ENCODE assay signal across 17 mouse cellular contexts in genomic region chr11:105246785-105247184, GRCm38 (mm10). TPM values are rescaled to one million over a fixed set of nuclear protein-coding genes. Genes with fewer than 3 reads are reported as not detected.
DNase-seq lines count a peak whose midpoint lies in the region; ATAC-seq and TF ChIP-seq lines count a peak whose summit lies in the region.
"Had no signal": no experiment of that assay in that cellular context is flagged by ENCODE, and none has a peak within 500 bp of the region (broad histone marks: within the 10 kb centered on the region; RNA-seq: fewer than 3 reads in every experiment).

No protein-coding gene starts in this region.

- H3K9me3 ChIP-seq in lung, embryonic 14.5 days (ENCODE audit: low read depth, low read length): no peaks in the 10 kb centered on the region
- H3K9me3 ChIP-seq in midbrain, embryonic 11.5 days (ENCODE audit: control insufficient read depth, low read length): no peaks in the 10 kb centered on the region
- no peaks in the 10 kb centered on the region for H3K9me3 ChIP-seq in midbrain, embryonic 14.5 days (ENCODE audit: control insufficient read depth, low read length)
- H3K9me3 ChIP-seq in stomach, postnatal 0 days (ENCODE audit: control insufficient read depth, low read length): no peaks in the 10 kb centered on the region
- H3K9me3 ChIP-seq: embryonic facial prominence, embryonic 13.5 days; forebrain, embryonic 13.5 days; heart, embryonic 12.5 days; hindbrain, embryonic 10.5 days had no signal

- H3K27ac ChIP-seq in lung, embryonic 14.5 days (ENCODE audit: low read depth): no peak overlapping the region
- no peak overlapping the region for H3K27ac ChIP-seq in midbrain, embryonic 11.5 days (ENCODE audit: low read depth, low read length)
- H3K27ac ChIP-seq in midbrain, embryonic 14.5 days (replicated peaks; ENCODE audit: low read depth, low read length): no peak overlapping the region
- no peak overlapping the region for H3K27ac ChIP-seq in stomach, postnatal 0 days (replicated peaks)
- H3K27ac ChIP-seq: embryonic facial prominence, embryonic 13.5 days; forebrain, embryonic 13.5 days; hindbrain, embryonic 10.5 days; hindbrain, embryonic 14.5 days had no signal

- TF ChIP-seq CTCF in lung, embryonic 14.5 days (IDR thresholded peaks at IDR 0.05; ENCODE audit: low read depth): 0 out of 2 replicates have a peak, but pooled peaks have one; percentile 13
- TF ChIP-seq CTCF in stomach, postnatal 0 days (IDR thresholded peaks at IDR 0.05; ENCODE audit: low read depth): peak; percentile 23; the same call in 1 of the 2 replicates

- 54% methylated on average over 6 of the region's 6 CpGs for WGBS in lung, embryonic 14.5 days
- WGBS in midbrain, embryonic 11.5 days: 95% methylated on average over 6 of the region's 6 CpGs
- WGBS in midbrain, embryonic 14.5 days: 91% methylated on average over 6 of the region's 6 CpGs
- 75% methylated on average over 6 of the region's 6 CpGs for WGBS in stomach, postnatal 0 days

- ATAC-seq in frontal cortex, adult (ENCODE audit: low TSS enrichment): peak; percentile 32; the same call in 1 of the 2 replicates
- peak; percentile 61 for ATAC-seq in lung, embryonic 14.5 days (ENCODE audit: insufficient read depth)
- ATAC-seq in midbrain, embryonic 11.5 days (ENCODE audit: low FRiP score): no peak
- no peak for ATAC-seq in midbrain, embryonic 14.5 days (ENCODE audit: low FRiP score, low TSS enrichment)
- ATAC-seq in stomach, postnatal 0 days (ENCODE audit: low FRiP score, low TSS enrichment): no peak
- ATAC-seq: forebrain, embryonic 13.5 days had no signal

- H3K36me3 ChIP-seq in lung, embryonic 14.5 days (ENCODE audit: insufficient read depth): peaks cover 81% of the 10 kb centered on the region
- peaks cover 5% of the 10 kb centered on the region for H3K36me3 ChIP-seq in midbrain, embryonic 11.5 days (ENCODE audit: control insufficient read depth, insufficient read depth, low read length)
- H3K36me3 ChIP-seq in midbrain, embryonic 14.5 days (ENCODE audit: control insufficient read depth, insufficient read depth, low read length): peaks cover 57% of the 10 kb centered on the region
- H3K36me3 ChIP-seq in stomach, postnatal 0 days (ENCODE audit: control insufficient read depth, insufficient read depth, low read length): peaks cover 16% of the 10 kb centered on the region

- no peak for TF ChIP-seq EP300 in stomach, postnatal 0 days (optimal IDR thresholded peaks at IDR 0.05)

- 0 out of 2 replicates have a peak, but pooled peaks cover 3% of the 10 kb centered on the region for H3K4me1 ChIP-seq in lung, embryonic 14.5 days (ENCODE audit: insufficient read depth)
- H3K4me1 ChIP-seq in midbrain, embryonic 11.5 days (ENCODE audit: control insufficient read depth, insufficient read depth, low read length): no peaks in the 10 kb centered on the region
- no peaks in the 10 kb centered on the region for H3K4me1 ChIP-seq in midbrain, embryonic 14.5 days (ENCODE audit: control insufficient read depth, insufficient read depth, low read length)
- H3K4me1 ChIP-seq in stomach, postnatal 0 days (replicated peaks; ENCODE audit: control insufficient read depth, insufficient read depth): no peaks in the 10 kb centered on the region
- H3K4me1 ChIP-seq: embryonic facial prominence, embryonic 13.5 days; forebrain, embryonic 13.5 days; heart, embryonic 12.5 days; hindbrain, embryonic 10.5 days had no signal

- H3K4me3 ChIP-seq in lung, embryonic 14.5 days (ENCODE audit: low read depth, low read length): no peak overlapping the region
- H3K4me3 ChIP-seq in midbrain, embryonic 11.5 days (ENCODE audit: low read depth, low read length): no peak overlapping the region
- H3K4me3 ChIP-seq in midbrain, embryonic 14.5 days (replicated peaks; ENCODE audit: low read depth, low read length): no peak overlapping the region
- no peak overlapping the region for H3K4me3 ChIP-seq in stomach, postnatal 0 days (ENCODE audit: low read depth, low read length)
- H3K4me3 ChIP-seq: embryonic facial prominence, embryonic 13.5 days; forebrain, embryonic 13.5 days; heart, embryonic 12.5 days; hindbrain, embryonic 10.5 days had no signal

- no peak for DNase-seq in frontal cortex, postnatal 14 days (ENCODE audit: low spot score in 2 of 2)
- DNase-seq in lung, embryonic 14.5 days: peak; percentile 19
- no peak for DNase-seq in lung, postnatal 10 days
- DNase-seq in midbrain, embryonic 11.5 days (ENCODE audit: low spot score, missing footprints): peak; percentile 56
- DNase-seq in midbrain, embryonic 14.5 days: no peak
- no peak for DNase-seq in stomach, postnatal 0 days (ENCODE audit: low spot score)
- DNase-seq: adrenal gland, adult 8-10 months; adrenal gland, postnatal 36 days; cerebellum, postnatal 25 days; gastrocnemius, postnatal 25 days had no signal

- no peak overlapping the region for H3K4me2 ChIP-seq in lung, embryonic 14.5 days
- no peak overlapping the region for H3K4me2 ChIP-seq in midbrain, embryonic 11.5 days
- no peak overlapping the region for H3K4me2 ChIP-seq in midbrain, embryonic 14.5 days (ENCODE audit: low read length)
- no peak overlapping the region for H3K4me2 ChIP-seq in stomach, postnatal 0 days (replicated peaks; ENCODE audit: low read depth)
- H3K4me2 ChIP-seq: embryonic facial prominence, embryonic 13.5 days; forebrain, embryonic 13.5 days; heart, embryonic 12.5 days; hindbrain, embryonic 14.5 days had no signal

- H3K27me3 ChIP-seq in lung, embryonic 14.5 days (ENCODE audit: insufficient read depth, low read length): no peaks in the 10 kb centered on the region
- no peaks in the 10 kb centered on the region for H3K27me3 ChIP-seq in midbrain, embryonic 11.5 days (ENCODE audit: control insufficient read depth, insufficient read depth, low read length)
- H3K27me3 ChIP-seq in midbrain, embryonic 14.5 days (ENCODE audit: control insufficient read depth, insufficient read depth, low read length): no peaks in the 10 kb centered on the region
- H3K27me3 ChIP-seq in stomach, postnatal 0 days (ENCODE audit: control insufficient read depth, insufficient read depth, low read length): no peaks in the 10 kb centered on the region
- H3K27me3 ChIP-seq: CH12.LX; embryonic facial prominence, embryonic 13.5 days; forebrain, embryonic 13.5 days; heart, embryonic 12.5 days had no signal

- H3K9ac ChIP-seq in lung, embryonic 14.5 days: no peak overlapping the region
- H3K9ac ChIP-seq in midbrain, embryonic 11.5 days (ENCODE audit: low read length): no peak overlapping the region
- no peak overlapping the region for H3K9ac ChIP-seq in midbrain, embryonic 14.5 days (replicated peaks; ENCODE audit: low read length)
- H3K9ac ChIP-seq in stomach, postnatal 0 days (ENCODE audit: low read length): no peak overlapping the region
- H3K9ac ChIP-seq: embryonic facial prominence, embryonic 13.5 days; forebrain, embryonic 13.5 days; heart, embryonic 12.5 days; hindbrain, embryonic 14.5 days had no signal

RNA-seq across cellular contexts. Expression of gene Mrc2, which starts 45.7 kb away (rescaled TPM):
- polyA plus RNA-seq in lung, embryonic 14.5 days (2014; fragmentation: Nextera tagmentation; extraction: Ambion mirVana): 16.6 and 20.0 TPM in 2 replicates
- 6.7 and 7.0 TPM in 2 replicates for polyA plus RNA-seq in midbrain, embryonic 11.5 days (2014; fragmentation: Nextera tagmentation; extraction: Ambion mirVana)
- 1.9 and 3.8 TPM in 2 replicates for polyA plus RNA-seq in midbrain, embryonic 14.5 days (2014; fragmentation: Nextera tagmentation; extraction: Ambion mirVana)
- polyA plus RNA-seq in stomach, postnatal 0 days (2015; fragmentation: Nextera tagmentation; extraction: Ambion mirVana): 2.9 and 3.7 TPM in 2 replicates

Comparison
In these comparisons a context has a peak if more than half of its experiments do, and no peak if none do; other contexts are left out.
1. DNase-seq: peak in lung, embryonic 14.5 days (single experiment) and midbrain, embryonic 11.5 days (single experiment); none in frontal cortex, postnatal 14 days (0 of 2), lung, postnatal 10 days (single experiment), midbrain, embryonic 14.5 days (single experiment) and stomach, postnatal 0 days (single experiment).
2. ATAC-seq: peak in frontal cortex, adult (single experiment) and lung, embryonic 14.5 days (single experiment); none in midbrain, embryonic 11.5 days (single experiment), midbrain, embryonic 14.5 days (single experiment) and stomach, postnatal 0 days (single experiment).